Mouse (Mus musculus): ENCODE measurements around the gene Efhb. TPM values are rescaled to one million over a fixed set of nuclear protein-coding genes. Genes with fewer than 3 reads are reported as not detected.

The Efhb gene
- 0.21 and 0.33 TPM in 2 replicates for polyA plus RNA-seq (2014; fragmentation: Nextera tagmentation; extraction: Ambion mirVana)

DNA sequence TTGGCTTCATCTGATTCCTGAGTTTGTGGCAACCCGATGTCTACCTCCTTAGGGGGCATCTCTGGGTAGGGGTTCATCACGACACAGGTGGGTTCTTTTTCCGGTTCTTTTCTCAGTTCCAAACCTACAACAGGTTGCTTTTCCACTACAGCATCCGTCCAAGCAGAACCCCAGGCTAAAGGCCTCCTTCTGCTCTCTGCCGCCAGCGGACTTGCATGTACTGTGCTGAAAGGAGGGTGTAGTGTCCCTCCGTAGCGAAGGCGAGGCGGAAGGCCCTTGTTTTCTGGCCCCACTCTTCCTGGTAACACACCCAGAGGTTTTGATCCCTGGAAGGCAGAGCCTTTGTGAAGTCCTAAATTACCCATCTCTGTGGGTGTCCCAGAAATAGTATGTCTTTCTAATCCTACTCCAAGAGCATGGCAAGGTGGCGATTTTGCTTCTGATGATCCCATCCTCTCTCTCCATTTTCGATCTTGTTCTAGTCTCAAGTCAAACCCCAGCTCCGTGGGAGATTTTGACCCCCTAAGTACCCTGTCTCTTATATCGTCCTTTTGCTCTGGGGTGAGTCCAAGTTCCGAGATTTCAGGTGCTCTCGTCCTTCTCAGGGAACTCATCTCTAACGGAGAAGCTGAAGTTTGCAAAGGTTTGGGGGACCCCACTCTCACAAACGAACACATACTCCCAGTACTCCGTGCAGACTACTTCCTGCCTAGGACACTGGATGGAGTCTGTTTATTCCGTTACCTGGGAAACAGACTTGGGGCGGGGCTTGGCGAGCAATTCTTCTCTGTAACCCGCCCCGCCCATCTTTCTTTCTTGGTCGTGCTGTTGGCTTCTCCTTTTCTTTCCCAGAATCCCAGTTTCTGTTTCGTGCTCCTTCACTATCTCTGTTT is at the start of gene Efhb:
Gene Efhb (minus strand): TSS at position 719 of the 893 bp plus-strand sequence.
- no peaks in the 10 kb centered on the region for H3K27me3 ChIP-seq (ENCODE audit: control insufficient read depth, insufficient read depth, low read length)
- H3K27ac ChIP-seq (ENCODE audit: low read depth, low read length), result no peak within 1 kb of the TSS
- ATAC-seq (replicated peaks; ENCODE audit: insufficient number of reproducible peaks, low FRiP score, low TSS enrichment), result peak; percentile 86
- H3K4me3 ChIP-seq (ENCODE audit: low read depth, low read length), result peak within 1 kb of the TSS; percentile 49
- H3K4me2 ChIP-seq, result peak within 1 kb of the TSS; percentile 76
- 19% methylated on average over 26 of the region's 26 CpGs for WGBS (ENCODE audit: insufficient replicate concordance)
- no peaks in the 10 kb centered on the region for H3K36me3 ChIP-seq (ENCODE audit: control insufficient read depth, insufficient read depth, low read length)
- peak within 1 kb of the TSS; percentile 66 for H3K9ac ChIP-seq (ENCODE audit: low read depth, low read length)
- no peaks in the 10 kb centered on the region for H3K4me1 ChIP-seq (ENCODE audit: control insufficient read depth, insufficient read depth, low read length)
- H3K9me3 ChIP-seq (replicated peaks; ENCODE audit: control insufficient read depth, low read length), result no peaks in the 10 kb centered on the region; the same call in 1 of the 2 replicates

DNA sequence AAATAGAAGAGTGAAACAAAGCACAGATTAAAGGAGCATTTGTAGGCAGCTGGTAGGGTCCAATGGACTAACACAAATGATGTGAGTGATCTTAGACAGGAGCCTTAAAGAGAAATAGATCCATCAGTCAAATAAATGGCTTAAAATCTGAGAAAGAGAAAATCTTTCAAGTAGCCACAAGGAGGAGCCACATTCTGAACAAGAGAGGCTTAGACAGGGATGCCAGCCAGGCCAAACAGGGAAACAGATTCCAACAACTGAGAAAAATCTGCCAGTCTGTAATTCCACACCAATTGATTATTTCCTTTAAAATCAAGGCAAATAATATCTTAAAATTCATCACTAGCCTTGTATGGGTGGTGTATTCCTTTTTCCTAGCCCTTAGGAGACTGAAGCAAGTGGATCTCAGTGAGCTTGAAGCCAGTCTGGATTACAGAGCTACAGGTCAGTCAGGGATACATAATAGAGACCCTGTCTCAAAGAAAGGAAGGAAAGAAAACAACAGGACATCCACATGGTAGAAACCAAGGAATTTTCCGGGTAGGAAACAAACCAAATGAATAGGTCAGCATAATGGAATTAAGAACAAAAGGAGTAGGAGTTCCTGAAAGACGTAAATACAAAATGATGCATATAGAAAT is 49.3 kb upstream of the Efhb start:
- WGBS (ENCODE audit: insufficient replicate concordance), result 84% methylated on average over 2 of the region's 2 CpGs
- H3K9ac ChIP-seq (ENCODE audit: low read depth, low read length), result no peak overlapping the region
- ATAC-seq (replicated peaks; ENCODE audit: insufficient number of reproducible peaks, low FRiP score, low TSS enrichment), result no peak

DNA sequence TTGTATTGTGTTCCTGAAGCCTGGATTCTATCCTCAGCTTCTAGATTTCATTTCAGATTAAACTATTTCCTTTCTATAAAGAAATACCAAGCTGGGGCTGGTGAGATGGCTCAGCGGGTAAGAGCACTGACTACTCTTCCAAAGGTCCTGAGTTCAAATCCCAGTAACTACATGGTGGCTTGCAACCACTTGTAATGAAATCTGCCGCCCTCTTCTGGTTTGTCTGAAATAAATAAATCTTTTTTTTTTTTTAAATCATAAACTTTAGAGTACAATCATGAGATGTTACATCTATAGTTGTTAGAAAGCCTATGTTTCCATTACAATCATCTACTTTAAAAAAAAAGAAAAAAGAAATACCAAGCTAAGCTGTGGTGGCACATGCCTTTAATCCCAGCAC is 39.8 kb upstream of the Efhb start:
- WGBS (ENCODE audit: insufficient replicate concordance), result 93% methylated on average over 2 of the region's 2 CpGs
- H3K36me3 ChIP-seq (ENCODE audit: control insufficient read depth, insufficient read depth, low read length), result peaks cover 23% of the 10 kb centered on the region
- no peaks in the 10 kb centered on the region for H3K9me3 ChIP-seq (replicated peaks; ENCODE audit: control insufficient read depth, low read length)

More for the DNA sequence above, 49.3 kb upstream of the Efhb start:
- H3K4me2 ChIP-seq, result no peak overlapping the region
- H3K36me3 ChIP-seq (ENCODE audit: control insufficient read depth, insufficient read depth, low read length), result no peaks in the 10 kb centered on the region
- H3K4me1 ChIP-seq (ENCODE audit: control insufficient read depth, insufficient read depth, low read length), result no peaks in the 10 kb centered on the region
- H3K27ac ChIP-seq (ENCODE audit: low read depth, low read length), result no peak overlapping the region
- no peak overlapping the region for H3K4me3 ChIP-seq (ENCODE audit: low read depth, low read length)
- H3K9me3 ChIP-seq (replicated peaks; ENCODE audit: control insufficient read depth, low read length), result no peaks in the 10 kb centered on the region
- no peaks in the 10 kb centered on the region for H3K27me3 ChIP-seq (ENCODE audit: control insufficient read depth, insufficient read depth, low read length)

DNA sequence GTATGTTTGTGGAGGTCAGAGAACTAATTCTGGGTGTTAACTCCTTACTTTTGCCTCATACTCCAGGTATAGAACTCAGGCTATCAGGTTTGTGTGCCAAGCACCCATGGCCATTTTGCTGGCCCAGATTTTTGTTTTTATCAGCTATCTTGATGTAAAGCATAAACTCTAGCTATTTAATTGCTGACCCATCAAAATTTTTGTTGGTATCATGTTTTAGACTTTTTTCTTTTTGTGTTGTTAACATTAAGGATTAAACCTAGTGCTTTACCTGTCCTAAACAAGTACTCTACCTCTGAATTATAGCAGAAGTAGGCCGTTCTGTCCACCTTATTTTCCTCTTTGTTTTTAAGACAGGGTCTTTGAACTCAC is 25.9 kb upstream of the Efhb start:
- no peak overlapping the region for H3K9ac ChIP-seq (ENCODE audit: low read depth, low read length)
- H3K27me3 ChIP-seq (ENCODE audit: control insufficient read depth, insufficient read depth, low read length), result no peaks in the 10 kb centered on the region
- H3K36me3 ChIP-seq (ENCODE audit: control insufficient read depth, insufficient read depth, low read length), result peaks cover 3% of the 10 kb centered on the region; the same call in 1 of the 2 replicates
- H3K9me3 ChIP-seq (replicated peaks; ENCODE audit: control insufficient read depth, low read length), result no peaks in the 10 kb centered on the region
- no peaks in the 10 kb centered on the region for H3K4me1 ChIP-seq (ENCODE audit: control insufficient read depth, insufficient read depth, low read length)
- no peak overlapping the region for H3K27ac ChIP-seq (ENCODE audit: low read depth, low read length)
- H3K4me2 ChIP-seq, result no peak overlapping the region
- no peak overlapping the region for H3K4me3 ChIP-seq (ENCODE audit: low read depth, low read length)
- 89% methylated on average over 1 of the region's 1 CpGs for WGBS (ENCODE audit: insufficient replicate concordance)
- ATAC-seq (replicated peaks; ENCODE audit: insufficient number of reproducible peaks, low FRiP score, low TSS enrichment), result no peak

More for the DNA sequence above, 39.8 kb upstream of the Efhb start:
- no peak for ATAC-seq (replicated peaks; ENCODE audit: insufficient number of reproducible peaks, low FRiP score, low TSS enrichment)
- Histone ChIP-seq H3K27me3 (ENCODE audit: control insufficient read depth, insufficient read depth, low read length) (no peaks in the 10 kb centered on the region), H3K27ac (ENCODE audit: low read depth, low read length) (no peak overlapping the region), H3K4me3 (ENCODE audit: low read depth, low read length) (no peak overlapping the region), H3K4me1 (ENCODE audit: control insufficient read depth, insufficient read depth, low read length) (no peaks in the 10 kb centered on the region), H3K4me2 (no peak overlapping the region), H3K9ac (ENCODE audit: low read depth, low read length) (no peak overlapping the region)

DNA sequence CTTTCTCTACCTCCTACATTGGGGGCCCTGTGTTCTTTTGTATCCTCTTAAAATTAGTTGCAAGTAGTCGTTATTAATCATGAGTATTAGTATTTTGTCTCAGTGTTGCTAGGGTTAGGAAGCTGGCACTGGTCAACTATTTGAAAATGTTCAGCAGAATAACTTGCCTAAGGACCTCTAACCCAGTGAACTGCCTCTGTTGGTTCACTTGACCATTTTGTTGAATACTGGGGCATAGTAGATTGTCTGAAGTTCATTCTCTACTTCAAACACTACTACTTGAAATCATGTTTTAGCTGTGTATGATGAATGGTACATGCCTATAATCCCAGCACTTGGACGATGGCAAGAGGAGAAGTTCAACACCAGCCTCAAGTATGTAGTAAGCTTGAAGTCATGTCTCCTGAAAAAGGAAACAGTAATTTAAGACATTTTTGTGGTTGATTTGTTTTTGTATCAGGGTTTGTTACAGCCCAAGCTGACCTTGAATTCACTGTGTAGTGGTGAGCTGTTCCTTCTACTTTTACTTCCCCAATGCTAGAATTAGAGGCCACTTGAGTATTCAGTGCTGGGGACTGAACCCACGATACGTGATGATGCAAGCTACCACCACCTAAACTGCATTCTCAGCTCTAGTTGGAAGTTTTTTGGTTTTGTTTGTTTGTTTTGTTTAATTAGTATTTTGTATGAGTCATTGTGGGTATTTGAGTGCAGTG is 25.3 kb upstream of the Efhb start:
- Histone ChIP-seq H3K27ac (ENCODE audit: low read depth, low read length) (no peak overlapping the region), H3K4me1 (ENCODE audit: control insufficient read depth, insufficient read depth, low read length) (no peaks in the 10 kb centered on the region), H3K9ac (ENCODE audit: low read depth, low read length) (no peak overlapping the region), H3K36me3 (ENCODE audit: control insufficient read depth, insufficient read depth, low read length) (peaks cover 3% of the 10 kb centered on the region; the same call in 1 of the 2 replicates), H3K9me3 (replicated peaks; ENCODE audit: control insufficient read depth, low read length) (no peaks in the 10 kb centered on the region), H3K4me3 (ENCODE audit: low read depth, low read length) (no peak overlapping the region), H3K27me3 (ENCODE audit: control insufficient read depth, insufficient read depth, low read length) (no peaks in the 10 kb centered on the region), H3K4me2 (no peak overlapping the region)
- WGBS (ENCODE audit: insufficient replicate concordance), result 84% methylated on average over 4 of the region's 4 CpGs
- ATAC-seq (replicated peaks; ENCODE audit: insufficient number of reproducible peaks, low FRiP score, low TSS enrichment), result no peak

DNA sequence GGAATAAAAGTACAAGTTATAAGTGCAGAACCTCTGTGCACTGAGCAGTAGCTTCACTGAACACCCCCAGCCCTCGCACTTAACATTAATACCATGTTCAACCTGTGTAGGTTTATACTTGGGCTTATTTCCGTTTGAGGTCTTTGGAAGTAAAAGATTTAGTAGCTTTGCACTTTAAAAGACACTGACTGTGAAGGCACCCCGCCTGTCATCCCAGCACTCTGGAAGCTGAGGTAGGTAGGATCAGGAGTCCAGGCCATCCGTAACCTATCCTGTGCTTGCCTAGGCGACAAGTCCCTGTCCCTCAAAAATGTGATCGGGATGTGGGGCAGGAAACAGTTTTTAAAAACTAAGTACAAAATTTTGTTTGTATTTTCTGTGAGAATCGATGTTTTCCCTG is 17.3 kb upstream of the Efhb start:
- Histone ChIP-seq H3K27ac (ENCODE audit: low read depth, low read length) (no peak overlapping the region), H3K36me3 (ENCODE audit: control insufficient read depth, insufficient read depth, low read length) (no peaks in the 10 kb centered on the region), H3K27me3 (ENCODE audit: control insufficient read depth, insufficient read depth, low read length) (no peaks in the 10 kb centered on the region), H3K4me1 (ENCODE audit: control insufficient read depth, insufficient read depth, low read length) (peaks cover 11% of the 10 kb centered on the region; the same call in 1 of the 2 replicates), H3K4me3 (ENCODE audit: low read depth, low read length) (peak overlapping the region; percentile 98), H3K4me2 (peak overlapping the region; percentile 89), H3K9me3 (replicated peaks; ENCODE audit: control insufficient read depth, low read length) (no peaks in the 10 kb centered on the region), H3K9ac (ENCODE audit: low read depth, low read length) (peak overlapping the region; percentile 98)
- no peak for ATAC-seq (replicated peaks; ENCODE audit: insufficient number of reproducible peaks, low FRiP score, low TSS enrichment)
- 49% methylated on average over 7 of the region's 7 CpGs for WGBS (ENCODE audit: insufficient replicate concordance)

DNA sequence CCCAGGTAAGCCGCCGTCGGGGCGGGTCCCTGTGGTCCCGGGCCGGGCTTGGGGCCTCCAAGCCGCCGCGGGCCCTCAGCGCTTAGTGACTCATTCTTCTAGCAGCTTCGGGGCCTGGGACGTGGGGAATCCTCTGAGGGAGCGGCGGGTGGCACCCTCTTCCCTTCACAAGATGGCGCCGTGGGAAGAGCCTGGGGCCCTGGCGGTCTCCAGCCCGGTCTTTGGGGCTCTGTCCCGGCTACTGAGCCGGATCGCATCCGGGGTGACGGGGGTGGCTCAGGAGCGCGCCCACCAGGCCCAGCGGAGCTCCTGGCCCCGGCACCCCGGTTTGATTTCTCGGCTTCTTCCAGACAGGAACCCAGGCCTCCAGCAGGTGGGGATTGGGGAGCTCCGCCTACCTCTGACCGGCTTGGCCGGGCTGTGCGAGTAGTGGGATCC is 16.5 kb upstream of the Efhb start:
- peak overlapping the region; percentile 98 for H3K27ac ChIP-seq (ENCODE audit: low read depth, low read length)
- peak; percentile 28 for ATAC-seq (replicated peaks; ENCODE audit: insufficient number of reproducible peaks, low FRiP score, low TSS enrichment)
- peak overlapping the region; percentile 98 for H3K4me3 ChIP-seq (ENCODE audit: low read depth, low read length)
- under 1% methylated on average over 32 of the region's 33 CpGs for WGBS (ENCODE audit: insufficient replicate concordance)
- H3K9me3 ChIP-seq (replicated peaks; ENCODE audit: control insufficient read depth, low read length), result no peaks in the 10 kb centered on the region
- no peaks in the 10 kb centered on the region for H3K36me3 ChIP-seq (ENCODE audit: control insufficient read depth, insufficient read depth, low read length)
- peak overlapping the region; percentile 98 for H3K9ac ChIP-seq (ENCODE audit: low read depth, low read length)
- H3K4me1 ChIP-seq (ENCODE audit: control insufficient read depth, insufficient read depth, low read length), result peaks cover 11% of the 10 kb centered on the region; the same call in 1 of the 2 replicates
- H3K27me3 ChIP-seq (ENCODE audit: control insufficient read depth, insufficient read depth, low read length), result no peaks in the 10 kb centered on the region
- H3K4me2 ChIP-seq, result peak overlapping the region; percentile 89

DNA sequence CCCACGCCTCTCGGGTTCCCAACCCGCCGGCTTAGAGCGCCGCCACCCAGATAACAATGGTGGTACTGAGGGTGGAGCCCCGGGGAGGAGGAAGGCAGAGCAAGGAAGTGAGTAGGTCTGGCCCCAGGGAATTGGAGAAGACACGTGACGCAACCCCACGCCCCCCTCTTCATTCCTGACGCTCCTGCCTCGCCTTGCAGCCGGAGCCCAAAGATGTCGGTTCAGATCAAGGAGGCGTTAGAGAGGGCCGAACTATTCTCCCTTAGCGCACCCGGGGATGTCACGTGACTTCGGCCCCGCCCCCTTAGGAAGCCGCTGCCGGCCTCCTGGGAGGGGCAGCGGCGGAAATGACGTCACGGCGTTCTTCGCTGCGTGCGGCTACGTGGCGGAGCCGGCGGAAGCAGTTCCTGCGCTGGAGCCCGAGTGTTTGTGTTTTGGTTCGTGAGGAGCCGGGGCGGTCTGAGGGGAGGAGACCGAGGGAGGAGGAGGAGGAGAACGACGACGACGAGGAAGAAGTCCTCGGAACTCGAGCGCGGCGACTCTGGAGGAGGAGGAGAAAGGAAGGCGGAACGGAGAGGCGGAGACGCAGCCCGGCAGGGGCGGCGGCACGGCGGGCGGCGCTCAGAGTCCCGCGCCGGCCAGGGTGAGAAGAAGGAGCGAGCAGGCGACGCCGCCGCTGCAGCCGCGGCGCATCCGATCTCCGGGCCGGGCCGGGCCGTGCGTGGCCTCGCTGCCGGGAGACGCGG is 15.9 kb upstream of the Efhb start, which contains the start of gene Rab5a:
Gene Rab5a (plus strand): TSS at position 377 of the 746 bp plus-strand sequence.
- peaks cover 11% of the 10 kb centered on the region; the same call in 1 of the 2 replicates for H3K4me1 ChIP-seq (ENCODE audit: control insufficient read depth, insufficient read depth, low read length)
- under 1% methylated on average over 77 of the region's 82 CpGs for WGBS (ENCODE audit: insufficient replicate concordance)
- H3K27ac ChIP-seq (ENCODE audit: low read depth, low read length), result peak within 1 kb of the TSS; percentile 98
- no peaks in the 10 kb centered on the region for H3K36me3 ChIP-seq (ENCODE audit: control insufficient read depth, insufficient read depth, low read length)
- H3K9me3 ChIP-seq (replicated peaks; ENCODE audit: control insufficient read depth, low read length), result no peaks in the 10 kb centered on the region
- H3K4me3 ChIP-seq (ENCODE audit: low read depth, low read length), result peak within 1 kb of the TSS; percentile 98
- H3K27me3 ChIP-seq (ENCODE audit: control insufficient read depth, insufficient read depth, low read length), result no peaks in the 10 kb centered on the region
- H3K4me2 ChIP-seq, result peak within 1 kb of the TSS; percentile 89
- H3K9ac ChIP-seq (ENCODE audit: low read depth, low read length), result peak within 1 kb of the TSS; percentile 98
- ATAC-seq (replicated peaks; ENCODE audit: insufficient number of reproducible peaks, low FRiP score, low TSS enrichment), result peak; percentile 93

Data from heart, embryonic 11.5 days (tissue).